Mouse (Mus musculus): Measurements from ENCODE around the gene Trub2. TPM values are rescaled to one million over a fixed set of nuclear protein-coding genes. Genes with fewer than 3 reads are reported as not detected.

Gene Trub2
- polyA plus RNA-seq, 1 experiment from 2014 or later = 23.9 TPM

GRCm38 (mm10) chr2:29716691-29717090 is 71.6 kb downstream of the Trub2 start:
- peaks cover 44% of the 10 kb centered on the region for H3K36me3 ChIP-seq (replicated peaks; ENCODE audit: control insufficient read depth, insufficient read depth)
- WGBS = 23% methylated on average over 6 of the region's 6 CpGs
- no peaks in the 10 kb centered on the region for H3K27me3 ChIP-seq (ENCODE audit: control insufficient read depth, insufficient read depth, low read length)
- no peak overlapping the region for H3K4me3 ChIP-seq (replicated peaks; ENCODE audit: low read length)
- H3K9me3 ChIP-seq (ENCODE audit: control insufficient read depth, low read length) = no peaks in the 10 kb centered on the region
- H3K4me2 ChIP-seq (replicated peaks) = no peak overlapping the region
- no peak overlapping the region for H3K9ac ChIP-seq
- DNase-seq (ENCODE audit: low spot score) (no peak), ATAC-seq (ENCODE audit: low FRiP score) (no peak)
- no peaks in the 10 kb centered on the region for H3K4me1 ChIP-seq (replicated peaks; ENCODE audit: control insufficient read depth, insufficient read depth, low read length)
- H3K27ac ChIP-seq = no peak overlapping the region

DNA sequence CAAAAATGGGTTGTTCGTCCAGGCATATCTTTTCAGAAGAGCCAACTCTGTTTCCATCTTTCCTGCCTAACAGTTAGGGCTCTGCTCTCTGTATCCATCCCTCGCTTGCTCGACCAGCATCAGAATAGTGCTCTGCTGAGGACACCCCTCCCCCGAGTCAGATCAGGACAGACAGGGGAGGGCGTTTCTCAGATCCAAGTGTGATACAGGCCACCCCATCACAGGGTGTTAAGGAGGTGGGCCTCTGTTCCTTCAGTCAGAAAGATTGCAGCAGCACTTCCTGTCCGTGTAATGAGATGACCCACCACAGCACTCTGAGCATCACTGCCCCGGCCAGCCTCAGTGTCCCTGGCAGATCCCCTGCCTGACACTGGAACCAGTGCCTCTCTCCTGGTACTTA is 72.2 kb downstream of the Trub2 start:
- Histone ChIP-seq H3K36me3 (replicated peaks; ENCODE audit: control insufficient read depth, insufficient read depth) (peaks cover 50% of the 10 kb centered on the region), H3K9me3 (ENCODE audit: control insufficient read depth, low read length) (no peaks in the 10 kb centered on the region)

GRCm38 (mm10) chr2:29714127-29714526 is 74.2 kb downstream of the Trub2 start:
- 94% methylated on average over 5 of the region's 5 CpGs for WGBS
- no peaks in the 10 kb centered on the region for H3K9me3 ChIP-seq (ENCODE audit: control insufficient read depth, low read length)

More for the DNA sequence above, 72.2 kb downstream of the Trub2 start:
- DNase-seq (ENCODE audit: low spot score) (no peak), ATAC-seq (ENCODE audit: low FRiP score) (no peak)
- Histone ChIP-seq H3K27ac (no peak overlapping the region), H3K4me3 (replicated peaks; ENCODE audit: low read length) (no peak overlapping the region), H3K9ac (no peak overlapping the region), H3K27me3 (ENCODE audit: control insufficient read depth, insufficient read depth, low read length) (no peaks in the 10 kb centered on the region), H3K4me1 (replicated peaks; ENCODE audit: control insufficient read depth, insufficient read depth, low read length) (no peaks in the 10 kb centered on the region), H3K4me2 (replicated peaks) (no peak overlapping the region)
- 47% methylated on average over 7 of the region's 7 CpGs for WGBS

GRCm38 (mm10) chr2:29713501-29713900 is 74.8 kb downstream of the Trub2 start:
- Histone ChIP-seq H3K4me2 (replicated peaks) (no peak overlapping the region), H3K27ac (no peak overlapping the region), H3K9me3 (ENCODE audit: control insufficient read depth, low read length) (no peaks in the 10 kb centered on the region), H3K4me3 (replicated peaks; ENCODE audit: low read length) (no peak overlapping the region), H3K9ac (no peak overlapping the region), H3K36me3 (replicated peaks; ENCODE audit: control insufficient read depth, insufficient read depth) (peaks cover 45% of the 10 kb centered on the region), H3K4me1 (replicated peaks; ENCODE audit: control insufficient read depth, insufficient read depth, low read length) (no peaks in the 10 kb centered on the region), H3K27me3 (ENCODE audit: control insufficient read depth, insufficient read depth, low read length) (no peaks in the 10 kb centered on the region)
- WGBS = 100% methylated on average over 1 of the region's 2 CpGs
- ATAC-seq (ENCODE audit: low FRiP score) (no peak), DNase-seq (ENCODE audit: low spot score) (no peak)

More at GRCm38 (mm10) chr2:29714127-29714526, 74.2 kb downstream of the Trub2 start:
- Histone ChIP-seq H3K36me3 (replicated peaks; ENCODE audit: control insufficient read depth, insufficient read depth) (peaks cover 45% of the 10 kb centered on the region), H3K9ac (no peak overlapping the region), H3K27ac (no peak overlapping the region), H3K27me3 (ENCODE audit: control insufficient read depth, insufficient read depth, low read length) (no peaks in the 10 kb centered on the region), H3K4me1 (replicated peaks; ENCODE audit: control insufficient read depth, insufficient read depth, low read length) (no peaks in the 10 kb centered on the region), H3K4me3 (replicated peaks; ENCODE audit: low read length) (no peak overlapping the region), H3K4me2 (replicated peaks) (no peak overlapping the region)
- ATAC-seq (ENCODE audit: low FRiP score) (no peak), DNase-seq (ENCODE audit: low spot score) (no peak)

DNA sequence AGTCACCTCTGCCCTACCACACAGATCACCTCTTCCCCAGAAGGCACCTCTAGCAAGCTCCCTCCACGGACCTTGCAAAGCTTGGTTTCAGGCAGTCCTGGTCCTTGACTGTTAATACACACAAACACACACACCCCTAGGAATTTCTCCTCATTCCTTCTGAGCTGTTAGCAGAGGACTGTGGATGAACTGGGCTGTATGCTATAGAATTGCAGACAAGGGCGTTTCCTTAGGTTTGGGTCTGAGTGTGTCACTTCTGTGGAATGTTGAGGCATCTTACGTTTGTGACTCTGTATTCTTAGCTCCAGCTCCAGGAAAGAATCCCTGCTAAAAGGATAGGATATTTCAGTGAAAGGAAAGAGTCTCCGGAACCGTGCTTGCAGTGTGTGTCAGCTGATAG is 76.4 kb downstream of the Trub2 start:
- Histone ChIP-seq H3K27me3 (ENCODE audit: control insufficient read depth, insufficient read depth, low read length) (no peaks in the 10 kb centered on the region), H3K9ac (no peak overlapping the region), H3K4me2 (replicated peaks) (no peak overlapping the region), H3K9me3 (ENCODE audit: control insufficient read depth, low read length) (no peaks in the 10 kb centered on the region), H3K4me1 (replicated peaks; ENCODE audit: control insufficient read depth, insufficient read depth, low read length) (no peaks in the 10 kb centered on the region), H3K36me3 (replicated peaks; ENCODE audit: control insufficient read depth, insufficient read depth) (peaks cover 57% of the 10 kb centered on the region), H3K27ac (no peak overlapping the region), H3K4me3 (replicated peaks; ENCODE audit: low read length) (no peak overlapping the region)
- ATAC-seq (ENCODE audit: low FRiP score) (no peak), DNase-seq (ENCODE audit: low spot score) (no peak)
- 88% methylated on average over 5 of the region's 5 CpGs for WGBS

Other genes starting within 250 kb of the Trub2 start
- 19.9 and 22.3 TPM in 2 replicates for gene Rapgef1, start 168.8 kb downstream of the Trub2 start, polyA plus RNA-seq (2014; fragmentation: Nextera tagmentation; extraction: Ambion mirVana)
- gene Gm13420, start 36.8 kb downstream of the Trub2 start, polyA plus RNA-seq (2014; fragmentation: Nextera tagmentation; extraction: Ambion mirVana) = 0.20 and 0.36 TPM in 2 replicates
- gene Gm13547, start 29.2 kb downstream of the Trub2 start, polyA plus RNA-seq (2014; fragmentation: Nextera tagmentation; extraction: Ambion mirVana) = not detected in 2 replicates
- 35.1 and 35.3 TPM in 2 replicates for gene Coq4, start 1.0 kb downstream of the Trub2 start, polyA plus RNA-seq (2014; fragmentation: Nextera tagmentation; extraction: Ambion mirVana)
- 40.1 and 43.7 TPM in 2 replicates for gene Slc27a4, start 14.1 kb upstream of the Trub2 start, polyA plus RNA-seq (2014; fragmentation: Nextera tagmentation; extraction: Ambion mirVana)
- 24.6 and 24.9 TPM in 2 replicates for gene Urm1, start 31.6 kb upstream of the Trub2 start, polyA plus RNA-seq (2014; fragmentation: Nextera tagmentation; extraction: Ambion mirVana)
- gene Cercam, start 80.7 kb upstream of the Trub2 start, polyA plus RNA-seq (2014; fragmentation: Nextera tagmentation; extraction: Ambion mirVana) = 15.9 and 19.1 TPM in 2 replicates
- 49.0 and 63.5 TPM in 2 replicates for gene Odf2, start 100.7 kb upstream of the Trub2 start, polyA plus RNA-seq (2014; fragmentation: Nextera tagmentation; extraction: Ambion mirVana)
- gene Gle1, start 146.9 kb upstream of the Trub2 start, polyA plus RNA-seq (2014; fragmentation: Nextera tagmentation; extraction: Ambion mirVana) = 53.5 and 53.7 TPM in 2 replicates
- 344 and 368 TPM in 2 replicates for gene Sptan1, start 177.1 kb upstream of the Trub2 start, polyA plus RNA-seq (2014; fragmentation: Nextera tagmentation; extraction: Ambion mirVana)

All from hindbrain, embryonic 14.5 days (tissue).